Mouse (Mus musculus) midbrain, embryonic 16.5 days (tissue): Measurements from ENCODE around the gene Uvrag. TPM values are rescaled to one million over a fixed set of nuclear protein-coding genes. Genes with fewer than 3 reads are reported as not detected.

Experiments
- ATAC-seq: fragments of 200-750 bp; cut with Nextera tagmentation; 2 replicates; pipeline ENCODE4 v1.8.0; 2017; ENCODE audit warnings: moderate TSS enrichment
- H3K27ac ChIP-seq: fragments of 300-500 bp; sonication (generic); 2 replicates; pipeline ENCODE4 v1.5.1; 2014; ENCODE audit warnings: mild to moderate bottlenecking, low read length, mixed read lengths
- H3K27me3 ChIP-seq: fragments of 300-500 bp; sonication (generic); 2 replicates; pipeline ENCODE4 v1.6.1; 2014; ENCODE audit warnings: low read depth, low read length, mixed read lengths; ENCODE audit not compliant: control insufficient read depth, insufficient read depth
- H3K36me3 ChIP-seq: fragments of 300-500 bp; sonication (generic); 2 replicates; pipeline ENCODE4 v1.6.1; 2014; ENCODE audit warnings: mild to moderate bottlenecking, low read length, moderate library complexity, mixed read lengths; ENCODE audit not compliant: control insufficient read depth, insufficient read depth
- H3K4me1 ChIP-seq: fragments of 300-500 bp; sonication (generic); 2 replicates; pipeline ENCODE4 v1.6.1; 2014; ENCODE audit warnings: mild to moderate bottlenecking, low read length, mixed read lengths; ENCODE audit not compliant: control insufficient read depth, insufficient read depth
- H3K4me2 ChIP-seq: fragments of 300-500 bp; sonication (generic); 2 replicates; pipeline ENCODE4 v1.6.1; 2014; ENCODE audit warnings: mild to moderate bottlenecking, low read length, mixed read lengths
- H3K4me3 ChIP-seq: fragments of 300-500 bp; sonication (generic); 2 replicates; pipeline ENCODE4 v1.5.1; 2014; ENCODE audit warnings: low read depth, mild to moderate bottlenecking, low read length, moderate library complexity, mixed read lengths
- H3K9ac ChIP-seq: fragments of 300-500 bp; sonication (generic); 2 replicates; pipeline ENCODE4 v1.6.1; 2014; ENCODE audit warnings: low read depth, low read length, mixed read lengths
- H3K9me3 ChIP-seq: fragments of 300-500 bp; sonication (generic); replicated peaks from 2 replicates; pipeline ENCODE4 v1.6.1; 2014; ENCODE audit warnings: mild to moderate bottlenecking, low read length, mixed read lengths; ENCODE audit not compliant: control insufficient read depth, poor library complexity, severe bottlenecking
- WGBS: fragments of 180-500 bp; shearing (Covaris S2); extraction: QIAGEN DNeasy Blood & Tissue Kit; methylation state at CpG from one replicate; pipeline ENCODE4 v1.1.7; 2014; 5-methylcytosine and 5-hydroxymethylcytosine counted together
- polyA plus RNA-seq: library from polyadenylated mRNA; unstranded; fragments of >200 nt; fragmentation: Nextera tagmentation; extraction: Ambion mirVana; gene quantifications from 2 replicates; pipeline ENCODE4 v1.2.1, GENCODE M21; 2015

The Uvrag gene
- polyA plus RNA-seq, 1 experiment from 2014 or later: 16.0 TPM

DNA sequence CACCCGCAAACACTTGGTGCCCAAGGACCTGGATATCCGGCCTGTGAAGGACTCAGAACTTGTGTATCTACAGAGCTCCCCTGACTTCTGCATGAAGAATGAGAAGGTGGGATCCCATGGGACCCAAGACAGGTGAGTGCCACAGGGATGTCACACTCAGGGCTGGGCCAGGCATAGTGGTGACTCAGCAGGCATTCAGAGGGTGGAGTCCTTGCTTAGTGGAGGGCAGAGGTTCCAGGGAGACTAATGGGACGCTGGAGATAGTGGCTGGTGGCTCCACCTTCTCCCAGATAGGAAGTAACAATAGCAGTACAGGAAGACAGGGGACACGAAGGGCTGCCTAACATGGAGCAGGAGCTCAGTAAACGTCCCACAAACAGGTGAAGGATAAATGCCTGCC is 290.6 kb downstream of the Uvrag start:
- 80% methylated on average over 5 of the region's 5 CpGs for WGBS
- Histone ChIP-seq H3K4me3 (no peak overlapping the region), H3K9me3 (no peaks in the 10 kb centered on the region), H3K4me2 (no peak overlapping the region), H3K36me3 (no peaks in the 10 kb centered on the region), H3K9ac (no peak overlapping the region), H3K4me1 (no peaks in the 10 kb centered on the region), H3K27ac (no peak overlapping the region), H3K27me3 (no peaks in the 10 kb centered on the region)
- ATAC-seq: no peak

- no peaks in the 10 kb centered on the region for H3K4me1 ChIP-seq
- WGBS: 84% methylated on average over 8 of the region's 8 CpGs
- H3K36me3 ChIP-seq: no peaks in the 10 kb centered on the region
- H3K9ac ChIP-seq: no peak overlapping the region
- no peak for ATAC-seq
- H3K4me2 ChIP-seq: no peak overlapping the region
- H3K4me3 ChIP-seq: no peak overlapping the region
- no peaks in the 10 kb centered on the region for H3K9me3 ChIP-seq
- no peaks in the 10 kb centered on the region for H3K27me3 ChIP-seq
- H3K27ac ChIP-seq: no peak overlapping the region
Measured at GRCm38 (mm10) chr7:98848899-98849640, 291.9 kb downstream of the Uvrag start.

- peaks cover 6% of the 10 kb centered on the region; the same call in 1 of the 2 replicates for H3K4me1 ChIP-seq
- H3K27me3 ChIP-seq: peaks cover 36% of the 10 kb centered on the region
- no peak overlapping the region for H3K27ac ChIP-seq
- H3K36me3 ChIP-seq: no peaks in the 10 kb centered on the region
- ATAC-seq: no peak
- H3K9ac ChIP-seq: no peak overlapping the region
- no peak overlapping the region for H3K4me2 ChIP-seq
- no peaks in the 10 kb centered on the region for H3K9me3 ChIP-seq
- 19% methylated on average over 7 of the region's 7 CpGs for WGBS
- H3K4me3 ChIP-seq: no peak overlapping the region
Measured at GRCm38 (mm10) chr7:98843649-98844048, 297.3 kb downstream of the Uvrag start.

GRCm38 (mm10) chr7:98842997-98843396 is 297.9 kb downstream of the Uvrag start:
- H3K27ac ChIP-seq: no peak overlapping the region
- 90% methylated on average over 3 of the region's 3 CpGs for WGBS
- no peak overlapping the region for H3K4me3 ChIP-seq
- no peaks in the 10 kb centered on the region for H3K36me3 ChIP-seq
- H3K4me2 ChIP-seq: no peak overlapping the region
- H3K27me3 ChIP-seq: peaks cover 36% of the 10 kb centered on the region
- no peak for ATAC-seq
- H3K9me3 ChIP-seq: no peaks in the 10 kb centered on the region
- no peak overlapping the region for H3K9ac ChIP-seq
- peaks cover 12% of the 10 kb centered on the region; the same call in 1 of the 2 replicates for H3K4me1 ChIP-seq

DNA sequence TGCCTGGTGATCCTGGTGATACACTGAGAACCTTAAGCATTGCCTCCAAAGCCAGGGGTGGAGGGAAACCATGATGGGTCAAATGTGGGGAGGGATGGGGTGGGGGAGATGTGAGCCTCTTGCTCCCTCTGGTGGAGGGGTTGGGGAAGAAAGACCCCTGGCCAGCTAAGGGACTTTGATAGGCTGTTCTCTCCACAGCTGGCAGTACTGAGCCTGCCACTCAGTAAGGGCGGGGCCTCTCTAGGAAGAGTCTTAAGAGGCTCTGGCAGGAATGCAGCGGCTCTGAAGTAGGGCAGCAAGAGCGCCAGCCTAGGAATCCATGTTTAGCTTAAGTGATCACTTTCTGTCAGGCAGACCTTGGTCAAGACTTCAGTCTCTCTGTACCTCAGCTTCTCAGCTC is 299.1 kb downstream of the Uvrag start:
- peaks cover 42% of the 10 kb centered on the region for H3K27me3 ChIP-seq
- WGBS: 32% methylated on average over 3 of the region's 3 CpGs
- ATAC-seq: no peak

DNA sequence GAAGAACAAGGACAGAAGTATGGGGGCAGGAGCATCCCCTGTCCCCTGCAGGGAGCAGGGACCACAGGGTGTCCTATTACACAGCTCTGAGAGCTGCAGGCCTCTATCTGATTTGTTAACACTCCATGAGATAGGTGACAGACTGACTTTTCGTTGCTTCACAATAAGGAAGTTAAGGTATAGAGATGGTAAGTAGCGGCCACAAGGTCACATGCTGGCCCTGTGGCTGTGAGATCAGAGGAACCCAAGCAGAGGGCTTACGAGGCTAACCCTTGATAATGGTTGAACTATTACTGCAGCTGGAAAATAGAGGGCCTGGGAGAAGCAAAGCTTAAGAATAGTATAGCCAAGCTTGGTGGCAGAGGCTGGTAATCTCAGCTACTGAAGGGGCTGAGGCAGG is 300.2 kb downstream of the Uvrag start:
- Histone ChIP-seq H3K4me1 (peaks cover 22% of the 10 kb centered on the region), H3K9me3 (no peaks in the 10 kb centered on the region), H3K27me3 (peaks cover 52% of the 10 kb centered on the region), H3K4me3 (no peak overlapping the region), H3K9ac (no peak overlapping the region), H3K36me3 (no peaks in the 10 kb centered on the region), H3K27ac (no peak overlapping the region), H3K4me2 (no peak overlapping the region)
- WGBS: 42% methylated on average over 3 of the region's 3 CpGs
- no peak for ATAC-seq

More for the DNA sequence above, 299.1 kb downstream of the Uvrag start:
- Histone ChIP-seq H3K9me3 (no peaks in the 10 kb centered on the region), H3K4me2 (no peak overlapping the region), H3K9ac (no peak overlapping the region), H3K4me1 (peaks cover 15% of the 10 kb centered on the region; the same call in 1 of the 2 replicates), H3K4me3 (no peak overlapping the region), H3K27ac (no peak overlapping the region), H3K36me3 (no peaks in the 10 kb centered on the region)

- no peak overlapping the region for H3K27ac ChIP-seq
Measured at GRCm38 (mm10) chr7:98839312-98839711, 301.6 kb downstream of the Uvrag start.

GRCm38 (mm10) chr7:98838729-98839141 is 302.2 kb downstream of the Uvrag start:
- peak overlapping the region; percentile 97 for H3K4me2 ChIP-seq
- peak overlapping the region; percentile 66 for H3K9ac ChIP-seq
- peaks cover 35% of the 10 kb centered on the region for H3K4me1 ChIP-seq
- no peaks in the 10 kb centered on the region for H3K9me3 ChIP-seq
- under 1% methylated on average over 48 of the region's 48 CpGs for WGBS
- no peaks in the 10 kb centered on the region for H3K36me3 ChIP-seq
- H3K27ac ChIP-seq: no peak overlapping the region
- H3K4me3 ChIP-seq: peak overlapping the region; percentile 43
- peaks cover 67% of the 10 kb centered on the region for H3K27me3 ChIP-seq
- ATAC-seq: peak; percentile 57; the same call in 1 of the 2 replicates

More at GRCm38 (mm10) chr7:98839312-98839711, 301.6 kb downstream of the Uvrag start:
- Histone ChIP-seq H3K9me3 (no peaks in the 10 kb centered on the region), H3K9ac (peak overlapping the region; percentile 66), H3K4me2 (peak overlapping the region; percentile 97), H3K27me3 (peaks cover 64% of the 10 kb centered on the region), H3K36me3 (no peaks in the 10 kb centered on the region), H3K4me3 (peak overlapping the region; percentile 43), H3K4me1 (peaks cover 35% of the 10 kb centered on the region)
- ATAC-seq: no peak
- WGBS: 4% methylated on average over 12 of the region's 12 CpGs

DNA sequence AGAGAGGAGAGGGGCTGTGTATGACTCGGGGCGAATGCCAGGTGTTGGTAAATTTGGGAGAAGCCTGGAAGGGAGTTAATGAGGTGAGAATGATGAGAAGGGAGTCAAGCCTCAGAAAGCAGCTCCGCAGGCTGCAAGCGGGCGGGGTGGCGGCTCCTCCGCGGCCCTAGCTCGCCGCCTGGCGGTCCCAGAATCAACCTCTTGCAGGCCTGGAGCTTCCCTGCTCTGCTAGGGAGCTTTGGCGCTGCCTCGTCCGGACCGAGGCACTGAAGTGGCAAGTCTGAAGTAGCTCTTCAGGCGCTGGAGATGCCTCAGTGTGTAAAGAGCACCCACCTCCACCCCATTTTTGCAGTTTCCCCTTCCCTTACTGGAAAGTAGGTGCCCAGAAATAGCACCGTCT is 303.0 kb downstream of the Uvrag start:
- Histone ChIP-seq H3K27ac (no peak overlapping the region), H3K9me3 (no peaks in the 10 kb centered on the region), H3K27me3 (peaks cover 70% of the 10 kb centered on the region), H3K9ac (0 out of 2 replicates have a peak overlapping the region, but pooled peaks have one; percentile 66), H3K36me3 (no peaks in the 10 kb centered on the region), H3K4me3 (peak overlapping the region; percentile 43), H3K4me1 (peaks cover 35% of the 10 kb centered on the region), H3K4me2 (peak overlapping the region; percentile 97)
- ATAC-seq: peak; percentile 70
- WGBS: 1% methylated on average over 17 of the region's 17 CpGs
